Mouse (Mus musculus) heart, adult 18-20 months (tissue): ENCODE data around the gene Lgals2. TPM values are rescaled to one million over a fixed set of nuclear protein-coding genes. Genes with fewer than 3 reads are reported as not detected.

Source experiments
- DNase-seq, 2 experiments: peaks; one replicate each; pipeline ENCODE4 v3.0.0; 2021 to 2022; ENCODE audit warnings: mixed read lengths in 1 of 2
- total RNA-seq, 2 experiments: library from RNA; stranded (reverse); gene quantifications; 2 replicates each; pipeline ENCODE4 v1.2.3; 2021

The Lgals2 gene
- total RNA-seq, 2 experiments from 2014 or later: not detected

- no peak for DNase-seq
Observed at GRCm38 (mm10) chr15:78874989-78875388, 19.7 kb upstream of the Lgals2 start.

- no peak for DNase-seq
Observed at GRCm38 (mm10) chr15:78873803-78874435, 18.6 kb upstream of the Lgals2 start.

GRCm38 (mm10) chr15:78872021-78872608, 16.8 kb upstream of the Lgals2 start:
- DNase-seq: no peak

- peak; percentile 59 to 71 for DNase-seq
Observed at GRCm38 (mm10) chr15:78869775-78870174, 14.4 kb upstream of the Lgals2 start.

GRCm38 (mm10) chr15:78868826-78869233, 13.5 kb upstream of the Lgals2 start:
- DNase-seq: no peak

GRCm38 (mm10) chr15:78868398-78868797, 13.1 kb upstream of the Lgals2 start:
- DNase-seq: peak; percentile 55 to 62

- no peak for DNase-seq
Observed at GRCm38 (mm10) chr15:78863852-78864253, 8.5 kb upstream of the Lgals2 start.

- no peak for DNase-seq
Observed at GRCm38 (mm10) chr15:78863154-78863553, 7.8 kb upstream of the Lgals2 start.

- no peak for DNase-seq
Observed at GRCm38 (mm10) chr15:78862280-78862679, 7.0 kb upstream of the Lgals2 start.

- no peak for DNase-seq
Observed at GRCm38 (mm10) chr15:78859714-78860113, 4.4 kb upstream of the Lgals2 start.

- DNase-seq: no peak
Observed at GRCm38 (mm10) chr15:78859311-78859710, 4.0 kb upstream of the Lgals2 start.

GRCm38 (mm10) chr15:78857009-78857408, 1.7 kb upstream of the Lgals2 start:
- peak; percentile 65 to 80 for DNase-seq

- DNase-seq: peak; percentile 93 to 96
Observed at GRCm38 (mm10) chr15:78851505-78852153, 3.7 kb downstream of the Lgals2 start.

GRCm38 (mm10) chr15:78850944-78851343, 4.4 kb downstream of the Lgals2 start:
- DNase-seq: no peak

- DNase-seq: peak in 1 of 2 experiments; percentile 13
Observed at GRCm38 (mm10) chr15:78850059-78850824, 5.1 kb downstream of the Lgals2 start.

GRCm38 (mm10) chr15:78849485-78849884, 5.8 kb downstream of the Lgals2 start:
- DNase-seq: peak in 1 of 2 experiments; percentile 5

GRCm38 (mm10) chr15:78848467-78848866, 6.9 kb downstream of the Lgals2 start:
- DNase-seq: peak; percentile 85 to 95

GRCm38 (mm10) chr15:78846805-78847204, 8.5 kb downstream of the Lgals2 start:
- peak in 1 of 2 experiments; percentile 12 for DNase-seq

GRCm38 (mm10) chr15:78846352-78846751, 9.0 kb downstream of the Lgals2 start:
- no peak for DNase-seq

GRCm38 (mm10) chr15:78845867-78846266, 9.5 kb downstream of the Lgals2 start:
- DNase-seq: peak; percentile 29 to 42

GRCm38 (mm10) chr15:78845321-78845720, 10.0 kb downstream of the Lgals2 start:
- peak; percentile 59 to 72 for DNase-seq

- peak; percentile 85 to 86 for DNase-seq
Observed at GRCm38 (mm10) chr15:78844791-78845190, 10.5 kb downstream of the Lgals2 start.
